Mouse (Mus musculus): Measurements from ENCODE around the gene Degs2. TPM values are rescaled to one million over a fixed set of nuclear protein-coding genes. Genes with fewer than 3 reads are reported as not detected.
A peak's percentile ranks its signal among the peaks of the same experiment; 100 is the strongest.

The Degs2 gene
- total RNA-seq, 2 experiments from 2014 or later: 0.94 to 1.4 TPM

DNA sequence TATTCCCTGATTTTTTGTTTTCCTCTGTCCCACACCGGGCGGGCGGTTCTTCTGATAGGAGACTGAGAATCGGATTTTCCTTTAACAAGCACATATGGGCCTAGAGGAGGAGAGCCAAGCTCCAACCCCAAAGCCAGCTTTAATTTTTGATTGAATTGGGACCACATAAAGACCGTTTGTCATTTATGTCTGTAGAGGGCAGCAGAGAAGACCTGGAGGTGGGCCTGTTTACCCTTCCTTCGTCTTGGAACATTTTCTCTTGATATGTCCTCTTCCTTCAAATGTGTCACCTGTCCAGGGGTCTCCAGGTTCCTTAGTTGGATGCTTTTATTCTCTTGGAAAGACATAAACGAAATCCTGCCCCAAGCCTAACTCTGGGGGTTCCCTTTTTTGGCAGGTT, 4.0 kb upstream of the Degs2 start:
- intact Hi-C loops (cut with DNase I): loop anchor here (5.0 kb wide), 1 partner anchor 51 kb away; no protein-coding TSS in a partner anchor
- DNase-seq (ENCODE audit: low spot score in 2 of 2): no peak

DNA sequence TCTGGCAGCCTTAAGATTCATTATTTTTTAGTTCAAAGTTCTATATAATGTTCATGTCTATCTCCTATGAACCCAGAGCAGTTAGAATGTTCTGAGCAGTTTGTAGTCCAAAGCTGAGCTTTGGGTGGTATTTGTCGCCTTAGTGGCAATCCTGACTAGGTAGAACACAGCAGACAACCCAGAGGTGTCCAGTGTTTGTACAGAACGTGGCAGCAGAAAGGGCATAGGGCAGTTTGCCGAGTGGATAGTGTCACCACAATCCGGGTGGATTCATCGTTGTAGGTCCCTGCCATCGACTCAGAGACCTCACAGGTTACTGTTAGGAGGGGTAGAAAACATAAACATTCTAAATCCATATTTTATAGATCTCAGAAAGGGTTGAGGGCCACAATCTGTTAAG, 3.4 kb upstream of the Degs2 start:
- DNase-seq (ENCODE audit: low spot score in 2 of 2): no peak
- intact Hi-C loops (cut with DNase I): loop anchor here (5.0 kb wide), 1 partner anchor 52 kb away; no protein-coding TSS in a partner anchor

DNA sequence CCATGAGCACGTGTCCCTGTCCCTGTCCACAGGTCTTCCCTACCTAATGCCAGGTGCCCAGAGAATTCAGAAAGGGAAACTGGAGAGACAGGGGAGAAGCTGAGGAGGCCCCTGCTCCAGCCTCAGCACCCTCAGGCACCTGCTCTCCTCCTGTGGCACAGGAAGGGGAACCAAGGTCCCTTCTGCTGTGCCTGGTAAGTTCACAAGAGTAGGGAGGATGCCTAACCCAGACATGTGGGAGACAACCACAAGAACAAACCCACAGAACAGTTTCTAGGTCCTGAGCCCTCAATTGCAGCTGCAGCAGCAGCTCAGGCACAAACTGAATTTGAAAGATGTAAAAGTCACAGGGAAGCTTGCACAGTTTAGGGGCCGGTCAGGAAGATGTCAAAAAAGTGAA, 894 bp downstream of the Degs2 start:
- intact Hi-C loops (cut with DNase I): no loop called here
- no peak for DNase-seq (ENCODE audit: low spot score in 2 of 2)

DNA sequence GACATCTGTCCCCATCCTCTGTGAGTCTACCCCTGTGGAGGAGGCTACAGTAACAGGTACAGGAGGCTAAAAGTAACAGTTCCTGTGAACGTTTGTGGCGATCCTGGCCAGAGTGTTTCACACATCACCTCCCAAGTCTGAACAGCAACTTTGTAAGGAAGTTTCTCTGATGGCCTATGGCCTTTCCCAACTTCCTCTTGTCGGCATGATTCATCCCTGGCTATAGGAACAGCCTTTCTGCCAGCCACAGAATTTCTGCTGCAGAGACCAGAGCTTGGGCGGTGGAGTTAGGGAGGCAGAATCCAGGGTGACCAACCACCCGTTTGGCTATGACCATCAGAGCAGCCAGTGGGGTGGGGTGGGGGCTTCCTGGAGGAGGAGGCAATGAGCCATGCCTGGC, 2.1 kb downstream of the Degs2 start:
- intact Hi-C loops (cut with DNase I): no loop called here
- DNase-seq (ENCODE audit: low spot score in 2 of 2): no peak

DNA sequence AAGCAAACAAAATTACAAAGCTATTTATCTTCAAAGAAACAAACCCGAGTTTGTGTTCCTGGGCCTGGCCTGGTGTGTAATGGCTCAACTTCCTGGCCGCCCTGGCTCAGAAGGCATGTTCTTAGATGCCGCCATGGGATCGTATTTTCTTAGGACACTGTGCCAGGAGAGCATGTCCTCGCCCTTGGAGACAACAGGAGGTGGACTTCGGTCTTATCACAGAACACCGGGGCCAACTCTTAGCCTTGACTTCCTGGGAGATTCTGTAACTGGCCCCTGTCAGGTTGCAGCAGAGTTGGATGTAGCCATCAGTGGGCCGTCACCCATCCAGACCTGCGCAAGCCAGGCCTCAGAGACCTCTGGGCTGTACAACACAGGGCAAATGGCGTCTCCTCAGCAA, 2.5 kb downstream of the Degs2 start:
- no peak for DNase-seq (ENCODE audit: low spot score in 2 of 2)
- intact Hi-C loops (cut with DNase I): no loop called here

DNA sequence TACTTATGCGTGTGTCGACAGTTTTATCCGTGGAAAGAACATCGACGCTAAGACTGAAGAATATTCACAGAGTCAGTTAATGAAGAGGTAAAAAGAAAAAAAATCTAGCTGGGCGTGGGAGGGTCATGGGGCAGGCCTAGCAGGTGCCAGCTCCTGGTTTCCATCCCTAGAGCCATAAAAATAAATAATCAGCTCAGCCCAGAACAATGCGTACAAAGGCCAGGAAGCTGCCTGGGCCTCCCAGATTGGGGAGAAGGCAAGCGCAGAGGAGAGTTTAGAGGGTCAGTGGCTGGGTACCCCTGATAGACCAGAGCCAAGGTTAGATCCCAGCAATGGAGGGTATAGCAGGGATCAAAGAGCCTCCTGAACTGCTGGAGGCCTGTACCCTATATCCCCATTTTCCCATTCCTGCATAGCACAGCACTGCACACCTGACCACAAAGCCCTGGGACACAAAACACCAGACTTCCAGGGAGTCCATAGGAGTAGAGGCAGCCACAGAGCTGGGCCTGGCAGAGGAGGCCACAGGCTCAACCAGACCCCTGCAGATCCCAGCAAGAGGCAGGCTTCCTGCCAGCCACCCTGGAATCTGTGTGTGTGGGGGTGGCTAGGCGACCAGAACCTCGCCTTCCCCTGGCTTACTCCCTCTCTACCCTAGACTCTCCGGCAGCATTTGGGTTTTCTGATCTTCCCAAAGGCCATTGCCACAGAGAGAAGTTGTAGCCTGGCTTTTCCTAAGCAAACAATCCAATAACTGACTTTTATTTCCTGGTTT, 3.2 kb downstream of the Degs2 start:
- no peak for DNase-seq (ENCODE audit: low spot score in 2 of 2)

DNA sequence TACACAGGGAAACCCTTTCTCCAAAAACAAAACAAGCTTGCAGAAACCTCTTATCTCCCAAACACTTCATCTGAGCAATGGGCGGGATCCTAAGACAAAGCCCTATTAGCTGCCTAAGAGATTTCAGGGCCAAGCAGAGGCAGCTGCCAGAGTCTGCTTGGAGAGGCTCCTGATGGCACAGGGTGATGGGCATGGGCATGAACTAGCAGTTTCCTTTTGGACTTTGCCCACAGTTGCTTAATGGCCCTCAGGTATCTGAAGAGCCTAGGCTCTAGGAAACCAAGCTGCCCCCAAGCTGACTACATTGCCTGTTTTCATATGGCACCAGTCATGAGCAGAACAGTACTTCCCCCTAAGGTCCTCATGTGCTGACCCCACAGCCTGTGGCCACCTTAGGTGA, 7.9 kb downstream of the Degs2 start:
- no peak for DNase-seq (ENCODE audit: low spot score in 2 of 2)
- intact Hi-C loops (cut with DNase I): no loop called here

More for the DNA sequence above, 3.2 kb downstream of the Degs2 start:
- intact Hi-C loops (cut with DNase I): no loop called here

DNA sequence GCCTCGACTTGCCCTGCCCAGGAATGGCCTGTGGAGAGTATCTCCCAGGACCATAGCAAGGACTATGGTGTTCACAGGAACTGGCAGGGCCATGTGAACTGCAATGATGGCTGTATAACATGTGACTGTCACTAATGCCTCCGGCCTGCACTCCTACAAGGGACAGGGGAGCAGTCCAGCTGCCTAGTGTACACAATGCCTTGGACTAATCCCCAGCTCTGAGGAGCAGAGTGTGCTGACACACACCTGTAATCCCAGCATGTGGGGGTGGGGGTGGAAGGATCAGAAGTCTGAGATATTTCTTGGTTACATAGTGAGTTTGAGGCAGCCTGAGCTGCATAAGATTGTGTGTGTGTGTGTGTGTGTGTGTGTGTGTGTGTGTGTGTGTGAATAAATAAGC, 8.5 kb downstream of the Degs2 start:
- no peak for DNase-seq (ENCODE audit: low spot score in 2 of 2)
- intact Hi-C loops (cut with DNase I): no loop called here

DNA sequence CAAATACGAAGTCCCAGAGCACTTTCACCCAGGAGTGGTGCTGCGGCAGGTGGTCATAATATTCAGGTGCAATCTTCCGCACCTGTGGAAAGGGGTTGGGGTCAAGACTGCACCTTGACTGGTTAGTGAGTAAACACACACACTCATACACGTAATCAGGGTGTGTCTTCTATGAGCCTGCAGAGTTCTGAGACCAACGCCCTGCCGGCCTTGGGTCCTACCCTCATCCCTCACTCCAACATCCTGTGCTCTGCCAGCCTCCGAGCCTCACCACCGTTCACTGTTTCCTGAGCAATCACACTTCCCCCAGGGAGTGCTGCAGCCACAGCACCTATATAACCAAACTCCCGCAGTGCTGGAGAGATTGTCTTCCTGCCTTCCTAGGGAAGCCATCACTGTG, 11.6 kb downstream of the Degs2 start:
- intact Hi-C loops (cut with DNase I): no loop called here

DNA sequence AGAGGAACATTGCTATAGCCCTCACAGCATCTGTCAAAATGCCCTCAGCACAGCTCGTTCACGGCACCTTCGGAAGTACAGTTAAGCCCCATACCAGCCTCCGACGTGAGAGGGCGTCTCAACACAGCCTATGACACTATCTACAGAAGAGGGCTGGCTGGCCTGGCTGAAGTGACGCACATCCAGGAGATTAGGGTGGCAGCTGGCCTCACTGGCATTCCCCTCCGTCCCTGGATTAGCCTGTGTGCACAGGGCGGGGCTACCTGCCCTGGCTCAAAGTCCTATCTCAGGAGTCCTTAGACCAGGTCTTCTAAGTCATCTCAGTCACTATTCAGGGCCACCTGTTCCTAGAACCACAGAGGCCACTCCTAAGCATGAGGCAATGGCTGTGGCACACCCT, 12.9 kb downstream of the Degs2 start:
- no peak for DNase-seq (ENCODE audit: low spot score in 2 of 2)
- intact Hi-C loops (cut with DNase I): no loop called here

More for the DNA sequence above, 11.6 kb downstream of the Degs2 start:
- no peak for DNase-seq (ENCODE audit: low spot score in 2 of 2)

DNA sequence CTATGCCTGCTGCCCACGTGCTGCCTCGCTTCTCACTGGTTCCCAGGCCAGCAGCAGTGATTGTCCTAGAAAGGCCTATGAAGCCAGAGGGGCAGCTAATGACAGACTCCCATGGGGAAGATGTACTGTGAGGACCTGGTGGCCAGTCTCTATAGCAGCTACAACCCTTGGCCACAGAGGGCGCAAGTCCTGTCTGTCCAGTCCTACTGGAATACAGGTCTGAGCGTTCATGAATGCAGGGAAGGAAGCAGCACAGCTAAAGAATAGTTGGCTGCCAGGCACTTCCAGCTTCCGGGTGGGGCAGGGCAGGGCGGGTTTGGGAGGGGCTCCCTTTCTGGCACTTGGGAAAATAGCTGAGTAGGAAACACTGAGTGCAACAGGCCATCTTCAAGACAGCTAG, 15.2 kb downstream of the Degs2 start:
- intact Hi-C loops (cut with DNase I): no loop called here
- no peak for DNase-seq (ENCODE audit: low spot score in 2 of 2)

DNA sequence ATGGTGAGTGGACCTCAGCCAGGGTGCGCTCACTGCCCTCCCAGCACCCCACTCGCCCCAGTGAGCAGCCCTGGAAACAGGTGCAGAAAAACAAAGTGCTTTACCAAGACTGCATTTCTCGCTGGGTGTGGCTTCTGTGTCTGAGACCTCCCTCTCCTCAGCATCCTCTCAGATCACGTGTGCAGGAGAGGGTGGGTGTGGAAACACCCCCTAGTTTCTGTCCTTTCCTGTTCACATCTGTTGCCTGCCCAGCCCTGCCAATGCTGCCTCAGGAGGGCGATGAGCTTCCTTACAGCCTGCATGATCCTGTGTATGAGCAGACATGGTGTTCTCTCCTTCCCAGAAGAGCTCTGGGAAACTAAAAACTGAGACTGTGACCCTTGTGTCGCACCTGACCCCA, 15.7 kb downstream of the Degs2 start:
- peak in 1 of 2 experiments; percentile 64 for DNase-seq (ENCODE audit: low spot score in 2 of 2)
- intact Hi-C loops (cut with DNase I): no loop called here

DNA sequence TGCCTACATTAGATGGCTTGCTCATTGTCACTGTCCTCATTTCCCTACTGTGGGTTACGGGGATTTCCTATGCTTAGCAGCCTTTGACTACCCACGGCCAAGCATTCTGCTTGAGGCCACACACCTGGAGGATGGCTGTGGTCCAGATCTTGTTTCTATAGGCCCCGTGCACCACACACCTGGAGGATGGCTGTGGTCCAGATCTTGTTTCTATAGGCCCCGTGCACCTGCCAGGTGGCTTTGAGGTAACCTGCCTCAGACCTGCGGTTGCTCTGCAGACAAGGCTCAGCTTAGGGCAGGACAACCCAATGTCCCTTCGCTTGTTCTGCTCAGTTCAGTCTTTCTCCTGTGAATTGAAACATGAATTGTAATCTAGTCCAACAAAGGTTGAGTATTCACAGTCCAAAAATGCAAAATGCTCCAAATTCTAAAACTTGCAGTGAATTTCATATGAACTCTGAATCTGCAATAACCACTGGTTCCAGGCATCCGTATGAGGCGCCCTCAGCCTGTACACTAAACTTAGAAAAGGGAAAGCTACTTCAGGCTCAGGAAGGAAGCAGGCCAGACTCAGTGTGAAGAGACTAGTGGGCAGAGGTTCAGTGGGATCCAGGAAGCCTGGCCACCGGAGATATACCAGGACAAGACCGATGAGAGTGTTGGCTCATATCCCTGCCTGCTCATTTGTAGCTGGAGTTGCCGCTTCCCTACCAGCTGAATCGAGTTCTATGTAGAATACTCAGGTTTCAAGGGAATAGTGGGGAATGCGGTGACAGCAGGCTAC, 19.7 kb downstream of the Degs2 start:
- DNase-seq (ENCODE audit: low spot score in 2 of 2): peak in 1 of 2 experiments; percentile 35
- intact Hi-C loops (cut with DNase I): no loop called here

DNA sequence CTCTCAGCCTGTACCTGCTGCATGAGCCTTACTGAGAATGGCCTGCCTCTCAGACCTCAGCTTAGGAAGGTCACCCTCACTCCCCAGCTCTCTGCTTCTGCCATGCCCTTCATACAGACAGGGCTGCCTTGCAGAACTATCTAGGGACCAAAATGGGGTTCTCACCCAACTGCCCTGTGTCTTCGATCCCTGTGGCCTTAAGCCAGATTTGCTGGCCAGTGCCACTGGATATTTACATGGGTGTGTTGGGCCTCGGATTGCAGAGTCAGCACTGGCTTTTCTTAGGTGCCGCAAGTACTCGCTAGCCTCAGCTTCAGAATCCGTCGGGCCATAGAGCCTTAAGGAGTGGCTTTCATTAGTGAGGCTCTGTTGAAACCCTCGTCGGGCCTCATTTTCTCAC, 21.3 kb downstream of the Degs2 start:
- DNase-seq (ENCODE audit: low spot score in 2 of 2): no peak
- intact Hi-C loops (cut with DNase I): no loop called here

DNA sequence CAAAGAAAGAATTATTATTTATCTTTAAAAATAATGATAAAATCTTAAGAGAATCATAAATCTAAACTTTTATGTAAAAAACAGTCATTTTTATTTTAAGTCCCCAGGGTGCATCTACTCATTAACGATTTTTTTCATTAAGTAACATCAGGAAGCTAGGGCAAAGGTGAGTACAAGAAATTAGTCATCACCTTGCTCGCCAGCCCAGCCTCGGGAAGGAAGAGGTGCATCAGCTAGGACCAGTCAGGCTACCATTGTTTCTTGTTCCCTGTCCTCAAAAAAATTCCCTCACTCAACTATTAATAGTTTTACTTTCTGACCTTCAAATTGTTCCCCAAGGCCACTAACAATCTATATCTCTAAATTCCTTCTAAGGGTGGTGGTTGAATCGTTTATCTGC, 23.7 kb downstream of the Degs2 start:
- no peak for DNase-seq (ENCODE audit: low spot score in 2 of 2)
- intact Hi-C loops (cut with DNase I): no loop called here

DNA sequence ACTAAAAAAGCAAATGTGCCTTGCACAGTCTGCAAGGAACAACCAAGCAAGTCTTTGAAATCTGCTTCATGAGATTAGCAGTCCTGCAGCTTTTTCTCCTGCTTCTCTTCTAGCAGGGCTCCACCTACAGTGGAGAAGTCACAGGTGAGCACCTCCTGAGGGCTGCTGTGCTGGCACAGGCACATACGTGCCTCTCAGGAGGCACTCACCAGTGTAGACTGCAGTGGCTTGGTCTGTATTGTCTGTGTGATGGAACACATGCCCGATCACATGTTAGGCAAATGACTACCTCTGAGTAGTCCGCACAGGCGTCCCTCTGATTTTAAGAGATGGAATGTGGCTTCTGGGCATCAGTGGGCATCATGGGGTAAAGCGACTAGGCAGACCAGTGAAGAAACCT, 25.0 kb downstream of the Degs2 start:
- no peak for DNase-seq (ENCODE audit: low spot score in 2 of 2)
- intact Hi-C loops (cut with DNase I): no loop called here

DNA sequence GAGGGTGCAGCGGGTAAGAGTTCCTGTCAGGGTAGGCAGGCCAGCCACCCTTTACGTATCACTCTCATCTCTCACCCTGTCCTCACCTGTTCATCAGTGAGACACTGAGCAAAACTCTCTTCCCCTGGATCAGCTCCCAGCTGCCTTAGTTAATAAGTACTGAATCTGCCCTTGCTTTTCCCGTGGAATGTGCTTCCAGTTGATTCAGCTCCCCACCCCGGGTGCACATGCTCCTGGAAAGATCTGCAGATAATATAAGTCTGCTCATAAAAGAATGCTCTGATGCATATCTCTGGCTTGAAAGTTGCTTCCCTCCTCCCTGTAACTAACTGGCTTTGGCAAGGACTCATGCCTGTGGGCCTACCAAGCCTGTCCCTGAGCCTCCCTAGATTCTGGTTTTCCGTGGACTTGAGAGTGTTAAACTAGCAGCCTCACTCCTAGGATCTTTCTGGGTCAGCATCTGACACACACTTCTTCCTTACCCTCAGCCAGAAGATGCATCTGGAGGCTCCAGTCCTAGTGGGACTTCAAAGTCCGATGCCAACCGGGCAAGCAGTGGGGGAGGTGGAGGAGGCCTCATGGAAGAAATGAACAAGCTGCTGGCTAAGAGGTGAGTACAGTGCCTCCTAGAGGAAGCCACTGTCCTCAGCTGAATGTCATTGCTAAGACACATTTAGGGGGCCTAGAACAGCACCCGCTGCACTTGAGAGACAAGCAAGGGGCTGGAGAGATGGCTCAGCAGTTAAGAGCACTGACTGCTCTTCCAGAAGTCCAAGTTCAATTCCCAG, 26.3 kb downstream of the Degs2 start:
- intact Hi-C loops (cut with DNase I): no loop called here
- DNase-seq (ENCODE audit: low spot score in 2 of 2): peak in 1 of 2 experiments; percentile 39

DNA sequence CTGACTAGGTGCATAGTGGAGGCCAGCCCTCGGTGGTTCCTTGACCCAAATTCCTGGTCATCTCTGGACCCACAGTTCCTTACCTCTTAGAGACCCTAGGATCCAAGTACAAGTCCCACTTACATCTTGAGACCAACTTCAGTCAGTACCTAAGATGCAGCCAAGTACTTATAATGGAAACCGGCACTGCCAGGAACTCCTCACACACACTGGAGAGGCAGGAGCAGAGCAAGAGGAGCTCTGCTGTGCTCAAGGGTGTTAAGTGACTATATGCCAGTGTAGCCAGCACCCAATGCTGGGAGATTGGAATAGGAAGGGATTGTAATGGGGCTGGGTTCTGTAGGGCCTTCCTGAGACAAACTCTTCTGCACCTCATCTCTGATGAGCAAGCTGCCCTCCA, 27.2 kb downstream of the Degs2 start:
- intact Hi-C loops (cut with DNase I): loop anchor here (5.0 kb wide), 2 partner anchors 68 to 118 kb away; no protein-coding TSS in a partner anchor

DNA sequence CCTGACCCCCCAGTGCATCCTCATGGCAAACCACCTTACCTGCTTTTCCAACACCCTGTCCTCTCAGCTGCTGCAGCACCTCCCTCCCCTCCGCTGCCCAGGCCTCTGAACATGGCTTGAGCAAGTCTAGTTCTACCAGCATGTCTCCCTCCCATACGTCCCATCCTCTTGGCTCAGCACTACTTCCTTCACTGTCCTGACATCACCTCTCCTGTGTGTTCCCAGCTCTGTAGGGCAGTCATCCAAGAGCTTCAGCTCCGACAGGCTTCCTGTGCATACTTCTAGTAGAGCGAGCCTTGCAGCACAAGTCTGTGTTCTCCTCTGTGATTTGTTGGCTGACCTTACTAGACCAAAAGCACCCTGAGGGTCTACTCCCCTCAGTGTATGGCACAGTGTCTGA, 27.6 kb downstream of the Degs2 start:
- intact Hi-C loops (cut with DNase I): loop anchor here (5.0 kb wide), 2 partner anchors 67 to 117 kb away; no protein-coding TSS in a partner anchor
- peak; percentile 63 to 85 for DNase-seq (ENCODE audit: low spot score in 2 of 2)

More for the DNA sequence above, 27.2 kb downstream of the Degs2 start:
- DNase-seq (ENCODE audit: low spot score in 2 of 2): no peak

DNA sequence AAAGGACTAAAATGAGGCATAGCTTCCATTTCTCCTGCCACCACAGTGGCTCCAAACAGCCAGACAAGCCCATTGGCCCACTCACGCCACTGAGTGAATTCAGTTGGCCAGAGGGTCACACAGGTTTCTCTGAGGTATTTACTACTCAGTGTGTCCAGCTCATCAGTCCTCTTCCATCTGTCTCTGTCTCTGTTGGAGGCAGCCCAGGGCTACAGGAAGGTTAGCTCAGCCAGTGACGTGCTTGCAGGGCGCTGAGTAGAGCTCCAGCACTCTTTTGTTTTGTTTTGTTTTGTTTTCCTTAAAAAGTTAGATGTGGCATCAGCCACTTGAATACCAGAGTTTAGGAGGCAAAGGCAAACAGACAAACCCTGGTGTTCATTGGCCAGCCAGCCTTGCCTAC, 28.6 kb downstream of the Degs2 start:
- DNase-seq (ENCODE audit: low spot score in 2 of 2): no peak
- intact Hi-C loops (cut with DNase I): loop anchor here (5.0 kb wide), 2 partner anchors 66 to 116 kb away; no protein-coding TSS in a partner anchor

All from left cerebral cortex, postnatal 14 days (tissue).